Mouse (Mus musculus) hindbrain, embryonic 13.5 days (tissue): ENCODE measurements at regions not wholly inside any gene's neighbourhood (a gene's known extent, or its start where the extent isn't known, plus 50 kb on each side); places are given as distances from the start of the nearest gene placed in this dataset.

Experiments
- ATAC-seq: fragments of 200-750 bp; cut with Nextera tagmentation; 2 replicates; pipeline ENCODE4 v1.8.0; 2017; ENCODE audit warnings: moderate TSS enrichment; ENCODE audit not compliant: low FRiP score
- H3K27ac ChIP-seq: fragments of 300-500 bp; sonication (generic); 2 replicates; pipeline ENCODE4 v1.5.1; 2015; ENCODE audit warnings: inconsistent platforms, mild to moderate bottlenecking, moderate library complexity
- H3K27me3 ChIP-seq: fragments of 300-500 bp; sonication (generic); 2 replicates; pipeline ENCODE4 v1.6.1; 2015; ENCODE audit warnings: mild to moderate bottlenecking, inconsistent platforms
- H3K36me3 ChIP-seq: fragments of 300-500 bp; sonication (generic); 2 replicates; pipeline ENCODE4 v1.6.1; 2015; ENCODE audit warnings: mild to moderate bottlenecking, inconsistent platforms
- H3K4me1 ChIP-seq: fragments of 300-500 bp; sonication (generic); replicated peaks from 2 replicates; pipeline ENCODE4 v1.6.1; 2015; ENCODE audit warnings: inconsistent platforms
- H3K4me2 ChIP-seq: fragments of 300-500 bp; sonication (generic); 2 replicates; pipeline ENCODE4 v1.6.1; 2015; ENCODE audit warnings: inconsistent platforms, mild to moderate bottlenecking, moderate library complexity
- H3K4me3 ChIP-seq: fragments of 300-500 bp; sonication (generic); 2 replicates; pipeline ENCODE4 v1.5.1; 2015; ENCODE audit warnings: mild to moderate bottlenecking, inconsistent platforms
- H3K9ac ChIP-seq: fragments of 300-500 bp; sonication (generic); 2 replicates; pipeline ENCODE4 v1.6.1; 2015; ENCODE audit warnings: mild to moderate bottlenecking, inconsistent platforms
- H3K9me3 ChIP-seq: fragments of 300-500 bp; sonication (generic); 2 replicates; pipeline ENCODE4 v1.6.1; 2016; ENCODE audit warnings: inconsistent platforms
- WGBS: fragments of 180-500 bp; shearing (Covaris S2); methylation state at CpG from one replicate; pipeline ENCODE4 v1.1.7; 2015; 5-methylcytosine and 5-hydroxymethylcytosine counted together

GRCm38 (mm10) chr17:50388715-50389710 is 95.6 kb upstream of the Dazl start:
- ATAC-seq = no peak
- Histone ChIP-seq H3K27ac (no peak overlapping the region), H3K4me3 (no peak overlapping the region), H3K9me3 (no peaks in the 10 kb centered on the region), H3K4me1 (no peaks in the 10 kb centered on the region), H3K36me3 (no peaks in the 10 kb centered on the region), H3K9ac (no peak overlapping the region), H3K4me2 (no peak overlapping the region), H3K27me3 (no peaks in the 10 kb centered on the region)
- WGBS = 82% methylated on average over 12 of the region's 12 CpGs

DNA sequence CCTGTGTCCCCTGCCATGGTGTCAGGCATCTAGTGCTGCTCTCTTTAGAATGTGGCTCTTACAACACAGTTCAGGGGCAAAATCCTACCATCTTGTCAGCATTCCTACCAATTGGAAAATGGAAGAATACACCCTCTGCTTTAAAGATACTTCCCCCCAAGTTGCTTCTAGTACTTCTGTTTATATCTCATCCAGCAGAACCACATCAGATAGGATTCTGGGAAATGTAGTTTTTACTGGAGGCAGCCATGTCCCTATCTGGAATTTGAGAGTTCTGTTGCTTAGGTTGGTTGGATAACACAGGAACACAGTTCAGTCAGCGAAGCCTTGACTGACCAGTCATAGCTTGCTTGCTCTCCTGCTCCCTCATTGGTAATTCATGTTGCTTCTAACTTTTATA is 96.7 kb upstream of the Dazl start:
- H3K9ac ChIP-seq = no peak overlapping the region
- H3K36me3 ChIP-seq = no peaks in the 10 kb centered on the region
- H3K9me3 ChIP-seq = no peaks in the 10 kb centered on the region
- no peak overlapping the region for H3K4me2 ChIP-seq
- 96% methylated on average over 1 of the region's 1 CpGs for WGBS
- H3K4me3 ChIP-seq = no peak overlapping the region
- H3K27me3 ChIP-seq = no peaks in the 10 kb centered on the region
- no peaks in the 10 kb centered on the region for H3K4me1 ChIP-seq
- H3K27ac ChIP-seq = no peak overlapping the region
- no peak for ATAC-seq

DNA sequence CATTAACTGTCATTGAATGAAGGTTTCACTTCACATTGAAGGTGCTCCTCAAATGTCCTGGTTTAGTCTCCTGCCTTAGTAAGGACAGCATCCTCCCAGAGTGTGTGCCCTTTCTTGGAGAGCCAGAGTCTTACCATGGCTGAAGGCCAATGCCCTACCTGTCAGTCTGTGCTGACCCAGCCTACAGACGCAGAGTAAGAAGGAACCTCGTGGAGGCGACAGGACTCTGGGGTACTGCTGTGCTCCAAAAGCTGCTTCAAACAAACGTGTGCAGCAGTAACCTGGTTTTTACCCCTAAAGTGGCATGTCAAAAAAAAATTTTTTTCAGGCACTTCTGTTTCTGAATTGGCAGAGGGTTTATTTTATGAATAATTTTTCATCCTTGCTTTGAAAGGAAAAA is 97.8 kb upstream of the Dazl start:
- ATAC-seq = no peak
- Histone ChIP-seq H3K9ac (no peak overlapping the region), H3K27ac (no peak overlapping the region), H3K4me3 (no peak overlapping the region), H3K27me3 (no peaks in the 10 kb centered on the region), H3K4me2 (no peak overlapping the region), H3K36me3 (no peaks in the 10 kb centered on the region), H3K4me1 (no peaks in the 10 kb centered on the region), H3K9me3 (no peaks in the 10 kb centered on the region)
- WGBS = 86% methylated on average over 4 of the region's 4 CpGs

GRCm38 (mm10) chr17:50391996-50392395 is 98.6 kb upstream of the Dazl start:
- Histone ChIP-seq H3K9ac (no peak overlapping the region), H3K4me2 (no peak overlapping the region), H3K27me3 (no peaks in the 10 kb centered on the region), H3K27ac (no peak overlapping the region), H3K9me3 (no peaks in the 10 kb centered on the region), H3K4me1 (no peaks in the 10 kb centered on the region), H3K4me3 (no peak overlapping the region), H3K36me3 (no peaks in the 10 kb centered on the region)
- ATAC-seq = no peak
- WGBS = 93% methylated on average over 11 of the region's 11 CpGs

- no peak overlapping the region for H3K27ac ChIP-seq
- H3K27me3 ChIP-seq = no peaks in the 10 kb centered on the region
- no peak overlapping the region for H3K4me2 ChIP-seq
- no peaks in the 10 kb centered on the region for H3K9me3 ChIP-seq
- no peak for ATAC-seq
- H3K4me3 ChIP-seq = no peak overlapping the region
- 90% methylated on average over 6 of the region's 6 CpGs for WGBS
- no peak overlapping the region for H3K9ac ChIP-seq
- H3K36me3 ChIP-seq = no peaks in the 10 kb centered on the region
- no peaks in the 10 kb centered on the region for H3K4me1 ChIP-seq
Measured at GRCm38 (mm10) chr17:50392428-50392827, 99.0 kb upstream of the Dazl start.

DNA sequence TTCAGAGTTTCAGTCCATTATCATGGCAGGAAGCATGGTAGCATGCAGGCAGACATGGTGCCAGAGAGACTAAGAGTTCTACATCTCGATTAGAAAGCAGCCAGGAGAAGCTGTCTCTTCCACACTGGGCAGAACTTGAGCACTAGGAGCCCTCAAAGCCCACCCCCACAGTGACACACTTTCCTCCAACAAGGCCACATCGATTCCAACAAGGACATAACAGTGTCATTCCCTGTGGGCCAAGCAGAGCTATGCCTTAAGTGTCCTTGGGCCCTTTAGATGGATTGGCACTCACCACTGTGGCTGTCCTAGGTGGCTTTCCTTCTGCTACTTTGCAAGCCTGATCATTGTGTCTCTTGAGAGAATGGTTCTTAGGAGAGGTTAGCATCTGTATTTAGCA is 99.5 kb upstream of the Dazl start:
- ATAC-seq = no peak
- no peaks in the 10 kb centered on the region for H3K27me3 ChIP-seq
- 92% methylated on average over 2 of the region's 2 CpGs for WGBS

GRCm38 (mm10) chr17:50393698-50394097 is 100.3 kb upstream of the Dazl start:
- H3K4me3 ChIP-seq = no peak overlapping the region
- 79% methylated on average over 3 of the region's 3 CpGs for WGBS
- H3K27me3 ChIP-seq = no peaks in the 10 kb centered on the region
- no peak overlapping the region for H3K4me2 ChIP-seq
- no peaks in the 10 kb centered on the region for H3K36me3 ChIP-seq
- no peaks in the 10 kb centered on the region for H3K4me1 ChIP-seq
- H3K27ac ChIP-seq = no peak overlapping the region
- no peaks in the 10 kb centered on the region for H3K9me3 ChIP-seq
- no peak overlapping the region for H3K9ac ChIP-seq
- no peak for ATAC-seq

More for the DNA sequence above, 99.5 kb upstream of the Dazl start:
- H3K4me3 ChIP-seq = no peak overlapping the region
- no peak overlapping the region for H3K27ac ChIP-seq
- H3K36me3 ChIP-seq = no peaks in the 10 kb centered on the region
- H3K4me1 ChIP-seq = no peaks in the 10 kb centered on the region
- H3K4me2 ChIP-seq = no peak overlapping the region
- no peak overlapping the region for H3K9ac ChIP-seq
- no peaks in the 10 kb centered on the region for H3K9me3 ChIP-seq

DNA sequence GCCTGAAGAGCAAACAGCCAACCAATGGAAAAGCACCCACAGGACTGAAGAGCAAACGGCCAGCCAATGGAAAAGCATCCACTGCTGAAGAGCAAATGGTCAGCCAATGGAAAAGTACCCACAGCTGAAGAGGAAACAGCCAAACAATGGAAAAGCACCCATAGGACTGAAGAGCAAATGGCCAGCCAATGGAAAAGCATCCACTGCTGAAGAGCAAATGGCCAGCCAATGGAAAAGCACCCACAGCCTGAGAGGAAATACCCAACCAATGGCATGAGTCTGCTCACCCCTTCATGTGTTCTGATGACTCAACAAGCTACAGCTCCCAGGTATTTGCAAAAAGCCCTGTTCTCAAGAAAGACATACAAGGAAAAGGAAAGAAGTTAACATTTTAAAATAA is 101.4 kb upstream of the Dazl start:
- no peaks in the 10 kb centered on the region for H3K9me3 ChIP-seq
- no peak overlapping the region for H3K9ac ChIP-seq
- H3K36me3 ChIP-seq = no peaks in the 10 kb centered on the region
- no peak overlapping the region for H3K4me3 ChIP-seq
- H3K27me3 ChIP-seq = no peaks in the 10 kb centered on the region
- H3K4me1 ChIP-seq = no peaks in the 10 kb centered on the region
- no peak overlapping the region for H3K27ac ChIP-seq
- H3K4me2 ChIP-seq = no peak overlapping the region
- WGBS = 85% methylated on average over 1 of the region's 1 CpGs
- no peak for ATAC-seq

GRCm38 (mm10) chr17:50395669-50396068 is 102.2 kb upstream of the Dazl start:
- no peaks in the 10 kb centered on the region for H3K4me1 ChIP-seq
- WGBS = 93% methylated on average over 11 of the region's 11 CpGs
- no peak for ATAC-seq
- no peak overlapping the region for H3K9ac ChIP-seq
- no peak overlapping the region for H3K27ac ChIP-seq
- no peaks in the 10 kb centered on the region for H3K27me3 ChIP-seq
- H3K9me3 ChIP-seq = no peaks in the 10 kb centered on the region
- no peak overlapping the region for H3K4me2 ChIP-seq
- no peaks in the 10 kb centered on the region for H3K36me3 ChIP-seq
- H3K4me3 ChIP-seq = no peak overlapping the region

- Histone ChIP-seq H3K9me3 (no peaks in the 10 kb centered on the region), H3K36me3 (no peaks in the 10 kb centered on the region), H3K9ac (no peak overlapping the region), H3K4me3 (no peak overlapping the region), H3K27ac (no peak overlapping the region), H3K4me2 (no peak overlapping the region), H3K27me3 (no peaks in the 10 kb centered on the region), H3K4me1 (no peaks in the 10 kb centered on the region)
- no peak for ATAC-seq
- WGBS = 66% methylated on average over 4 of the region's 4 CpGs
Measured at GRCm38 (mm10) chr17:50397324-50397723, 103.9 kb upstream of the Dazl start.

GRCm38 (mm10) chr17:50407249-50407990 is 101.8 kb upstream of the Plcl2 start:
- H3K9me3 ChIP-seq = no peaks in the 10 kb centered on the region
- no peaks in the 10 kb centered on the region for H3K36me3 ChIP-seq
- 0 out of 2 replicates have a peak, but pooled peaks have one; percentile 63 for ATAC-seq
- WGBS = 45% methylated on average over 11 of the region's 11 CpGs
- 0 out of 2 replicates have a peak overlapping the region, but pooled peaks have one; percentile 20 for H3K27ac ChIP-seq
- H3K4me1 ChIP-seq = no peaks in the 10 kb centered on the region; the same call in 1 of the 2 replicates
- no peak overlapping the region for H3K4me3 ChIP-seq
- H3K9ac ChIP-seq = no peak overlapping the region
- no peaks in the 10 kb centered on the region for H3K27me3 ChIP-seq
- H3K4me2 ChIP-seq = no peak overlapping the region

DNA sequence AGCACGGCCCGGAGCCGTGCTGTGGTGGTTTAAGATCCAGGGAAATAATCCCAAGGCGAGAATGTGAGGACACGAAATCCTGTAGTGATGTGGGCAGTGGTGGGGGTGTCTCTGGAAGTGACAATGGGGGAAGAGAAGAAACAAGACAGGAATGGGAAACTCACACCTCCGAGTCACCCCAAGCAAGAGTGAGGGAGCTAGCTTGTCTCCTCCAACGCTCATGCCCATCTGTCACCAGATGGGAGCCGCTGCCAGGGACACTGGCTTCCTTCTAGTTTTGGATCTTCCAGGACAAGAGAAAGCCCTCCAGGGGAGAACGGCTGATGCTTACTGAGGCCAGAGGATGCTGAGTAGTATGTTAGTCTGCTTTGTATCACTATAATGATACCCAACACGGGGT is 100.6 kb upstream of the Plcl2 start:
- no peak for ATAC-seq

More for the DNA sequence above, 100.6 kb upstream of the Plcl2 start:
- H3K4me1 ChIP-seq = no peaks in the 10 kb centered on the region; the same call in 1 of the 2 replicates
- H3K4me2 ChIP-seq = no peak overlapping the region
- H3K27me3 ChIP-seq = no peaks in the 10 kb centered on the region
- no peak overlapping the region for H3K4me3 ChIP-seq
- no peaks in the 10 kb centered on the region for H3K9me3 ChIP-seq
- no peak overlapping the region for H3K27ac ChIP-seq
- no peaks in the 10 kb centered on the region for H3K36me3 ChIP-seq
- H3K9ac ChIP-seq = no peak overlapping the region
- WGBS = 85% methylated on average over 10 of the region's 10 CpGs
